Mouse (Mus musculus) testis, adult 2 months (tissue): ENCODE measurements around the gene Fxn.

Source experiments
- CTCF ChIP-seq: fragments of 200-500 bp; IDR thresholded peaks from 2 replicates; pipeline ENCODE4 v1.5.1; 2012; ENCODE audit warnings: low read depth, mild to moderate bottlenecking, inconsistent platforms, low read length, moderate library complexity; ENCODE audit not compliant: control insufficient read depth, insufficient read depth, insufficient replicate concordance
- POLR2A ChIP-seq: fragments of 200-500 bp; IDR thresholded peaks from 2 replicates; pipeline ENCODE4 v1.6.1; 2012; ENCODE audit warnings: low read depth, mild to moderate bottlenecking, inconsistent platforms, low read length, moderate library complexity; ENCODE audit not compliant: control insufficient read depth

GRCm38 (mm10) chr19:24280601-24281228, at the start of gene Fxn:
- TF ChIP-seq CTCF (no peak), POLR2A (no peak)
